22 mouse cellular contexts compared by ENCODE assay signal in genomic region chr8:10517381-10517780, GRCm38 (mm10).
DNase-seq lines count a peak whose midpoint lies in the region; ATAC-seq lines count a peak whose summit lies in the region.
"Had no signal": no experiment of that assay in that cellular context is flagged by ENCODE, and none has a peak within 500 bp of the region (broad histone marks: within the 10 kb centered on the region; RNA-seq: fewer than 3 reads in every experiment).

No protein-coding gene starts in this region.

- ATAC-seq in midbrain, embryonic 11.5 days (ENCODE audit: low FRiP score): no peak
- ATAC-seq in midbrain, embryonic 13.5 days: no peak
- ATAC-seq: forebrain, embryonic 14.5 days; forebrain, embryonic 16.5 days had no signal

- no peak overlapping the region for H3K4me2 ChIP-seq in midbrain, embryonic 11.5 days
- H3K4me2 ChIP-seq in midbrain, embryonic 13.5 days (replicated peaks): no peak overlapping the region
- H3K4me2 ChIP-seq: embryonic facial prominence, embryonic 13.5 days; embryonic facial prominence, embryonic 15.5 days; forebrain, embryonic 12.5 days had no signal

- no peak overlapping the region for H3K4me3 ChIP-seq in midbrain, embryonic 11.5 days (ENCODE audit: low read depth, low read length)
- no peak overlapping the region for H3K4me3 ChIP-seq in midbrain, embryonic 13.5 days (replicated peaks)
- H3K4me3 ChIP-seq: embryonic facial prominence, embryonic 13.5 days; embryonic facial prominence, embryonic 15.5 days; erythroblast, embryonic 14.5 days; forebrain, embryonic 10.5 days; forebrain, embryonic 12.5 days had no signal

- no peak overlapping the region for H3K27ac ChIP-seq in midbrain, embryonic 11.5 days (ENCODE audit: low read depth, low read length)
- H3K27ac ChIP-seq in midbrain, embryonic 13.5 days: no peak overlapping the region
- H3K27ac ChIP-seq: embryonic facial prominence, embryonic 13.5 days; embryonic facial prominence, embryonic 15.5 days; forebrain, embryonic 10.5 days; forebrain, embryonic 12.5 days had no signal

- no peaks in the 10 kb centered on the region for H3K4me1 ChIP-seq in midbrain, embryonic 11.5 days (ENCODE audit: control insufficient read depth, insufficient read depth, low read length)
- no peaks in the 10 kb centered on the region for H3K4me1 ChIP-seq in midbrain, embryonic 13.5 days (replicated peaks)
- H3K4me1 ChIP-seq: embryonic facial prominence, embryonic 13.5 days; embryonic facial prominence, embryonic 15.5 days; forebrain, embryonic 12.5 days had no signal

- WGBS in midbrain, embryonic 11.5 days: 76% methylated on average over 8 of the region's 8 CpGs
- WGBS in midbrain, embryonic 13.5 days: 68% methylated on average over 8 of the region's 8 CpGs

- no peak overlapping the region for H3K9ac ChIP-seq in midbrain, embryonic 11.5 days (ENCODE audit: low read length)
- no peak overlapping the region for H3K9ac ChIP-seq in midbrain, embryonic 13.5 days (replicated peaks)
- H3K9ac ChIP-seq: embryonic facial prominence, embryonic 13.5 days; embryonic facial prominence, embryonic 15.5 days; forebrain, embryonic 12.5 days had no signal

- no peaks in the 10 kb centered on the region for H3K27me3 ChIP-seq in midbrain, embryonic 11.5 days (ENCODE audit: control insufficient read depth, insufficient read depth, low read length)
- no peaks in the 10 kb centered on the region for H3K27me3 ChIP-seq in midbrain, embryonic 13.5 days
- H3K27me3 ChIP-seq: embryonic facial prominence, embryonic 13.5 days; embryonic facial prominence, embryonic 15.5 days; forebrain, embryonic 12.5 days had no signal

- peak; percentile 68 for DNase-seq in heart, adult 11 months
- no peak for DNase-seq in heart, adult 18-20 months
- DNase-seq in midbrain, embryonic 11.5 days (ENCODE audit: low spot score, missing footprints): peak; percentile 77
- DNase-seq in retina, postnatal 1 day: peak; percentile 81
- no peak for DNase-seq in ovary, postnatal 14 days (ENCODE audit: low spot score)
- DNase-seq: adrenal gland, adult 2 months; adrenal gland, postnatal 10 days; adrenal gland, postnatal 25 days; cerebellum, adult 11 months; cerebellum, adult 18-20 months; cerebellum, adult 8-10 months; cerebellum, adult 9-11 months; cerebellum, postnatal 14 days; cerebellum, postnatal 36 days had no signal

- H3K9me3 ChIP-seq in midbrain, embryonic 11.5 days (ENCODE audit: control insufficient read depth, low read length): no peaks in the 10 kb centered on the region
- no peaks in the 10 kb centered on the region for H3K9me3 ChIP-seq in midbrain, embryonic 13.5 days
- H3K9me3 ChIP-seq: embryonic facial prominence, embryonic 13.5 days; embryonic facial prominence, embryonic 15.5 days; forebrain, embryonic 10.5 days; forebrain, embryonic 12.5 days had no signal

- H3K36me3 ChIP-seq in midbrain, embryonic 11.5 days (ENCODE audit: control insufficient read depth, insufficient read depth, low read length): no peaks in the 10 kb centered on the region
- H3K36me3 ChIP-seq in midbrain, embryonic 13.5 days: no peaks in the 10 kb centered on the region
- H3K36me3 ChIP-seq: embryonic facial prominence, embryonic 13.5 days; embryonic facial prominence, embryonic 15.5 days; forebrain, embryonic 10.5 days; forebrain, embryonic 12.5 days had no signal

Comparison
In these comparisons a context has a peak if more than half of its experiments do, and no peak if none do; other contexts are left out.
1. DNase-seq: peak in heart, adult 11 months (single experiment), midbrain, embryonic 11.5 days (single experiment) and retina, postnatal 1 day (single experiment); none in heart, adult 18-20 months (0 of 2) and ovary, postnatal 14 days (single experiment).